Mouse (Mus musculus) bone marrow macrophage, adult 2 months (primary cell): ENCODE data around the gene Plpp2.

ENCODE experiments used
- CTCF ChIP-seq: IDR thresholded peaks from 2 replicates; pipeline ENCODE4 v1.5.1; 2012; ENCODE audit warnings: low read depth, mild to moderate bottlenecking, low read length, moderate library complexity
- POLR2A ChIP-seq: IDR thresholded peaks from 2 replicates; pipeline ENCODE4 v1.6.1; 2012; ENCODE audit warnings: mild to moderate bottlenecking, low read depth, low read length, borderline replicate concordance

DNA sequence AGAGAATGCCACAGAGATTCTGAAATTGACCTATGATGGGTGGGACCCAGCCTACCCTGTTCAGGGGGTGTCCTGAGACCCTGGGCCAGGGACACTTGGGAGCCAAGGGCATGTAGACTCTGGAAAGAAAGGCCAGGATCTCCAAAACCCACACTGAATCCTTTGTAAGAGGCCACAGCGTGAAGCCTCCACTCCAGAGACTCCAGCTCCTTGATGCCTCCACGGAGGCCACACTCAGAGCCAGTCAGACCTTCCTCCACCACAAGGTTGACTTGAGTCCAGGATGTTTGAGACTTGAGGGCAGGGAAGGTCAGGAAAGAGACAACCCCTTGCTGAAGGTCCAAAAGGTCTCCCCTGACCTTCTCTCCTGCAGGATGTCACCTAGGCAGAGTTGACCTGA is 830 bp upstream of the Plpp2 start:
- TF ChIP-seq POLR2A, result no peak
- TF ChIP-seq CTCF, result no peak
